Mouse (Mus musculus): Measurements from ENCODE around the gene Lat.
A peak's percentile ranks its signal among the peaks of the same experiment; 100 is the strongest.
"Not testable (repeated sequence)": the region's sequence is repeated elsewhere in the genome, so short reads cannot be mapped to it uniquely, and the experiment has no call there.

Lat gene

DNA sequence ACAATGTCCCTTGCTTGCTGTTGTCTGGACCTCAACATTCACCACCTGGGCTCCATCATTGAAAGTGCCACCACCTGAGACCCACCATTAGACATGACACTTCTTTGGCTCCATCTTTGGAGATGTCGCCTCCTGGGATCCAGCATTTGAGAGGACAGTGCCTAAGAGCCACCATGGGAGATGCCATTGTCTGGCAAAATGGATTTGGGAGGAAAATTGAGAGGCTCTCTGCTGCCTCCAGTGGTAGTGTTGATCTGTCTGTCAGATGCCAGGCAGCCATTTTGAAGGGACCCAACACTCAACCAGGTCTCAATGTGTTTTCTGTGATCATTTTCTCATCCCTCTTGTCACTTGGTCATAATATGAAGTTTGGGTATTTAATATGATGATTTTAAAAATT, 33.8 kb downstream of the Lat start:
- DNase-seq (ENCODE audit: low read depth, low spot score): no peak

- no peak for DNase-seq (ENCODE audit: low read depth, low spot score)
Observed at GRCm38 (mm10) chr7:126332691-126333090, 36.7 kb downstream of the Lat start.

GRCm38 (mm10) chr7:126330693-126331092, 38.7 kb downstream of the Lat start:
- DNase-seq (ENCODE audit: low read depth, low spot score): no peak

DNA sequence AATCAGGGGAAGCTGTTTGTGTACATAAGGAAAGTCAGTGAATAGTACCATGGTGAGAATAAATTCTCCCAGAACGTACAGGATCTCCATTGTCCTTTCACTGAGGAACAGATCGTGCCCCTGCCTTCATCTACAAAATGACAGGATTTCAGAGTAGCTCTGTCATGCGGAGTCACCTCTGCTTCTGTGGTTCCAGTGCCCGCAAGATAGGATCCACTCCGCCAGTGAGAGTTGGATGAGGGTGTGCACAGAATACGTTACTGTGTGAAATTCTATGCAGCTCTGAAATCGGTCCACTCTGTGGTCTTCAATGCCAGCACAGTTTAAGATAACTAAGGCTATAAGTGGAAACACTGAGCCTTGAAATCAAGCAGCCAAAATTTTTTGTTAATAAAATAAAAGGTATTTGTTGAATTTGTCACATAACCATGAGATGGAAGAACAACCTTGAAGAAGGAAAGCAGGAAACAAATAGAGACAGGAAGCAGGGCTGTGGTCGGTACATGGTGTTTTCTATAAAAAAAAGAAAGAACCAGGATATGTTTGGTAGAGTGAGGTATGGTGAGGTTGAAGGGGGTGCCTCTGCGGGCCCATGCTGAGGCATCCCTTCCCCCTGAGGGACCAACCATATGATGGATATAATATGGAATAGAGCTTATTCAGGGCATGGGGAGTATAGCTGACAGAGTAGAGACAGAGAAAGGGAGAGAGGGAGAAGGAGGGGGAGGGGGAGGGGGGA, 39.3 kb downstream of the Lat start:
- DNase-seq (ENCODE audit: low read depth, low spot score): no peak

DNA sequence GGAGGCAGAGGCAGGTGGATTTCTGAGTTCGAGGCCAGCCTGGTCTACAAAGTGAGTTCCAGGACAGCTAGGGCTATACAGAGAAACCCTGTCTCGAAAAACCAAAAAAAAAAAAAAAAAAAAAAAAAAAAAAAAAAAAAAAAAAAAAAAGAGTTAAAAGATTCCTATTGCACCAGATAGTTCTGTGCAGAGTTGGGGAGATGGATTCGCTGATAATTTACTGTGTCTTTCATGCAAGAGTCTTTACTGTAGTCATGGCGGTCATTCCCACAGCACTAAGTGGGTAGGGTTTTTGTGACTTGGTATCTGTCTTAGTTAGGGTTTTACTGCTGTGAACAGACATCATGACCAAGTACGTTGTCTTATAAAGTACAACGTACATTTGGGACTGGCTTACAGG, 40.5 kb downstream of the Lat start:
- DNase-seq (ENCODE audit: low read depth, low spot score): not testable (repeated sequence)

- DNase-seq (ENCODE audit: low read depth, low spot score): not testable (repeated sequence)
Observed at GRCm38 (mm10) chr7:126325576-126326273, 43.6 kb downstream of the Lat start.

DNA sequence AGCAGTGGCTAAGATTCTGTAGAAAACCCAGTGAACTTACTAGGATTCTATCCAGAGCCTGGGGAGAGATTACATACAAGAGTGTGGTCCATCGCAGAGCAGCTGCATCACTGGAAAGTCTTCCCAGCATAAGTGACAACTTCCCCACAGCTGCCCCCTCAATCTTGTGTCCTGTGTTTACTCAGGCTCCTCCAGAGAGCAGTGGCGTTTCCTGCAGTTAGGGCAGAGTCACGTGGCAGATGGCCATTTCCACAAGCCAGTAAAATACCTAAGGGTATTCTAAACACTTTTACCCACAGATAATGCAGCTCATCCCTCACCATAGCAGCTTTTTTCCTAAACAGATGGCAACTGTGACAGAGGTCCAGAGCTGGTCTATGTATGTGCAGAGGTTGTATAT, 44.6 kb downstream of the Lat start:
- no peak for DNase-seq (ENCODE audit: low read depth, low spot score)

DNA sequence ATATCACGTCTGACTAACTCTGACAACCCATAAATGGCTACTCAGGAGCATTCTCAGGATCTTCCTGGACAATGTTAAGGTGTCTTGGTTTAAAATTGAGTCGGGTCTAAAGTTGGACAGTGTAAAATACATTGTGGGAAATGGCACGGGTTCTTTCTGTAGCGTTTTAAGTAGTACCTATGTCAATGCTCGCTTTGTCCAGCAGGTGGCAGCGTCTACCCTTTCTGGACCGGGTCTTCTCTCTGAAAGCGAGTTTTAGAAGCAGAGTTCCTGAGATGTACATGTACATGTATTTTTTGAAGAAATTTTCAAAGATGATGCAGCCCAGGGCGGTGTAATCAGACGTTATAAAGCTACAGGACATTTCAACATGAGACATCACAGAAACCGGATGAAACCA, 45.6 kb downstream of the Lat start:
- peak; percentile 74 for DNase-seq (ENCODE audit: low read depth, low spot score)

DNA sequence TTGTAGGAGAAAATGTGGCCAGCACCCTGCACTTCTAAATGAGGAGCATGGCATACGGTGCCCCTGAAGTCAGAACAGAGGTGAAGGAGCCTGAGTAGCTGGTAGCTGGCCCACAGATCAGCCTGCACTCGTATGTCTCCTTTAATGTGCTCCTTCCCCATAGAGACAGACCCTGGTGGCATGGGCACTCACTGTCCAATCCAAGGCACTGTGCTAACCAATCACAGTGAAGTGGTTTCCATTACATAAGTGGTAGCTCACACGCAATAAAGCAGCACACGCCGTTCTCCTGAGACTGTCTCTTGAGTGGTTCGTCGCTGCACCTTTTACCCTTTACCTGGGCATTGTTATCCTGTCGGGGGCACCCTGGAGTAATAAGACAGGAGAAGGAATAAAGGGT, 55.1 kb downstream of the Lat start:
- DNase-seq (ENCODE audit: low read depth, low spot score): no peak
